Mouse (Mus musculus): Measurements from ENCODE around the gene Mbtd1.

DNA sequence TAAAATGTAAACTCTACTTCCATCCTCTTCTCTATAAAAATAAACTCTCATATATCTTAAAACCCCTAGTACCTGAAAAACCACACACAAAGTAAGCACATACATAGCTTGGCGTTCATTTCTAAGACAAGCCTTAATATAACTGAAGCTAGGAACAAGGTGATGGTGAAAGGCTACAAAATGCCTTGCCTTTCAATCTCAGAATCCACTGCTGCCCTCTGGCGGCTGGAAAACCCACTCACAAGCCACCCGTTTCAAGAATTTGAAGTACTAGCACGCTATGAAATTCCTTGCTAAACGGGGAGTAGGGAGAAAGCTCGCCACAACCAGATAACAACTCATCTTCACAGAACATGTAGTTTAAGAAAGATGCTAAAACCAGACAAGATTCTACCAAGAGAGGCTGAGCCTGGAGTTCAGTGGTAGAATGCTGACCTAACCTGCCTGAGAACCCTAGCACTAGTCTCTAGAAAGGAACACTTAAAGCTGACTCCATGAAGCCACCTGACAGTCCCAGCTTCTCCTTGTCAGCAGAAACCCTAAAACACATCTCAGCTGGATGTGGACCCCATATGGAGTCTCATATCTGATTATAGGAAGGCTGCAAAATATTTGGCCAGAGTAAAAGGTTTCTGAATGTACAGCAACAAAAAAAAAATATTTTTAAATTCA is 29.2 kb upstream of the Mbtd1 start:
- TF ChIP-seq CTCF (IDR thresholded peaks at IDR 0.05) (peak; percentile 84), EP300 (IDR thresholded peaks at IDR 0.05) (no peak)
